Mouse (Mus musculus) MEL (cell line): Measurements from ENCODE around the gene 4930432K21Rik. TPM values are rescaled to one million over a fixed set of nuclear protein-coding genes. Genes with fewer than 3 reads are reported as not detected.
A peak's percentile ranks its signal among the peaks of the same experiment; 100 is the strongest.

Experiments
- DNase-seq: peaks from one replicate; pipeline ENCODE4 v3.0.0; 2011; ENCODE audit warnings: low read depth, low spot score
- H3K27ac ChIP-seq: 2 replicates; pipeline ENCODE4 v1.5.1; 2012; ENCODE audit warnings: low read depth, mild to moderate bottlenecking, control low read depth, low read length, moderate library complexity; ENCODE audit not compliant: control insufficient read depth
- H3K27me3 ChIP-seq, 2 experiments: fragments of 150-350 bp in 1 of 2; sonication (generic) in 1 of 2; 2 replicates each; pipeline ENCODE4 v1.6.1; 2012; ENCODE audit warnings: low read length in 2 of 2, mild to moderate bottlenecking in 2 of 2, improper control_type of control experiment in 1 of 2, moderate library complexity in 1 of 2; ENCODE audit not compliant: insufficient read depth in 2 of 2, control insufficient read depth in 1 of 2
- H3K36me3 ChIP-seq, 2 experiments: 2 replicates each; pipeline ENCODE4 v1.6.1; 2012 to 2014; ENCODE audit warnings: low read length in 2 of 2, improper control_type of control experiment in 1 of 2, inconsistent platforms in 1 of 2, mild to moderate bottlenecking in 1 of 2; ENCODE audit not compliant: insufficient read depth in 2 of 2, control insufficient read depth in 1 of 2
- H3K4me1 ChIP-seq, 2 experiments: fragments of 150-350 bp in 1 of 2; sonication (generic) in 1 of 2; 2 replicates each; pipeline ENCODE4 v1.6.1; 2012; ENCODE audit warnings: low read length in 2 of 2, improper control_type of control experiment in 1 of 2, mild to moderate bottlenecking in 1 of 2; ENCODE audit not compliant: insufficient read depth in 2 of 2, control insufficient read depth in 1 of 2
- H3K4me3 ChIP-seq, 2 experiments: fragments of 150-350 bp in 1 of 2; sonication (generic) in 1 of 2; 2 replicates each; pipeline ENCODE4 v1.5.1; 2012; ENCODE audit warnings: low read depth in 2 of 2, low read length in 2 of 2, mild to moderate bottlenecking in 2 of 2, moderate library complexity in 2 of 2, control low read depth in 1 of 2, improper control_type of control experiment in 1 of 2; ENCODE audit not compliant: control insufficient read depth in 1 of 2, insufficient read depth in 1 of 2
- H3K79me2 ChIP-seq: 2 replicates; pipeline ENCODE4 v1.6.1; 2012; ENCODE audit warnings: mild to moderate bottlenecking, low read length, moderate library complexity; ENCODE audit not compliant: control insufficient read depth, poor library complexity, insufficient read depth
- H3K9ac ChIP-seq: 2 replicates; pipeline ENCODE4 v1.6.1; 2012; ENCODE audit warnings: low read depth, mild to moderate bottlenecking, control low read depth, low read length, moderate library complexity; ENCODE audit not compliant: control insufficient read depth, poor library complexity, severe bottlenecking
- H3K9me3 ChIP-seq: fragments of 150-350 bp; sonication (generic); replicated peaks from 2 replicates; pipeline ENCODE4 v1.6.1; 2012; ENCODE audit warnings: mild to moderate bottlenecking, low read length, improper control_type of control experiment, moderate library complexity; ENCODE audit not compliant: insufficient read depth
- BHLHE40 ChIP-seq: IDR thresholded peaks from 2 replicates; pipeline ENCODE4 v1.6.1; 2012; ENCODE audit warnings: low read depth, mild to moderate bottlenecking, inconsistent platforms, low read length, improper control_type of control experiment, borderline replicate concordance
- CHD1 ChIP-seq: IDR thresholded peaks from 2 replicates; pipeline ENCODE4 v1.6.1; 2012; ENCODE audit warnings: low read depth, mild to moderate bottlenecking, inconsistent platforms, low read length, improper control_type of control experiment
- CTCF ChIP-seq, 3 experiments: IDR thresholded peaks in 2 of 3; conservative IDR thresholded peaks in 1 of 3; 2 replicates each; pipeline ENCODE4 v1.5.1; 2011 to 2012; ENCODE audit warnings: low read length in 3 of 3, low read depth in 2 of 3, mild to moderate bottlenecking in 2 of 3, improper control_type of control experiment in 1 of 3, inconsistent platforms in 1 of 3, mixed read lengths in 1 of 3, moderate library complexity in 1 of 3; ENCODE audit not compliant: control insufficient read depth in 1 of 3, insufficient read depth in 1 of 3, poor library complexity in 1 of 3, severe bottlenecking in 1 of 3
- E2F4 ChIP-seq: IDR thresholded peaks from 2 replicates; pipeline ENCODE4 v1.6.1; 2011; ENCODE audit warnings: low read depth, low read length, improper control_type of control experiment, borderline replicate concordance
- ELF1 ChIP-seq: IDR thresholded peaks from 2 replicates; pipeline ENCODE4 v1.6.1; 2014; ENCODE audit warnings: low read depth, mild to moderate bottlenecking, inconsistent platforms, low read length, improper control_type of control experiment, moderate library complexity
- EP300 ChIP-seq, 2 experiments: IDR thresholded peaks; 2 replicates each; pipeline ENCODE4 v1.6.1; 2011; ENCODE audit warnings: improper control_type of control experiment in 2 of 2, low read length in 2 of 2, low read depth in 1 of 2, mild to moderate bottlenecking in 1 of 2
- ETS1 ChIP-seq: IDR thresholded peaks from 2 replicates; pipeline ENCODE4 v1.6.1; 2012; ENCODE audit warnings: low read depth, mild to moderate bottlenecking, inconsistent platforms, low read length, improper control_type of control experiment, moderate library complexity
- GATA1 ChIP-seq: IDR thresholded peaks from 2 replicates; pipeline ENCODE4 v1.6.1; 2011; ENCODE audit warnings: low read depth, low read length, improper control_type of control experiment
- HCFC1 ChIP-seq: IDR thresholded peaks from 2 replicates; pipeline ENCODE4 v1.6.1; 2012; ENCODE audit warnings: low read depth, mild to moderate bottlenecking, inconsistent platforms, low read length, improper control_type of control experiment, moderate library complexity
- MAFK ChIP-seq: IDR thresholded peaks from 2 replicates; pipeline ENCODE4 v1.6.1; 2011; ENCODE audit warnings: low read depth, mild to moderate bottlenecking, low read length, improper control_type of control experiment, borderline replicate concordance
- MEF2A ChIP-seq: IDR thresholded peaks from 2 replicates; pipeline ENCODE4 v1.6.1; 2014; ENCODE audit warnings: low read depth, mild to moderate bottlenecking, inconsistent platforms, low read length, improper control_type of control experiment; ENCODE audit not compliant: poor library complexity, insufficient replicate concordance, severe bottlenecking; ENCODE audit errors: extremely low read depth
- MXI1 ChIP-seq: IDR thresholded peaks from 2 replicates; pipeline ENCODE4 v1.6.1; 2011; ENCODE audit warnings: mild to moderate bottlenecking, low read depth, low read length, improper control_type of control experiment
- MYC ChIP-seq: IDR thresholded peaks from 2 replicates; pipeline ENCODE4 v1.6.1; 2011; ENCODE audit warnings: low read depth, mild to moderate bottlenecking, low read length, improper control_type of control experiment, moderate library complexity
- NELFE ChIP-seq: IDR thresholded peaks from 2 replicates; pipeline ENCODE4 v1.6.1; 2011; ENCODE audit warnings: low read depth, low read length, improper control_type of control experiment
- NRF1 ChIP-seq: IDR thresholded peaks from 2 replicates; pipeline ENCODE4 v1.6.1; 2014; ENCODE audit warnings: low read depth, mild to moderate bottlenecking, inconsistent platforms, low read length, improper control_type of control experiment, moderate library complexity; ENCODE audit not compliant: poor library complexity, insufficient read depth, severe bottlenecking
- POLR2A ChIP-seq, 2 experiments: IDR thresholded peaks; 2 replicates each; pipeline ENCODE4 v1.6.1; 2011 to 2012; ENCODE audit warnings: low read length in 2 of 2, mild to moderate bottlenecking in 2 of 2, control low read depth in 1 of 2, improper control_type of control experiment in 1 of 2, low read depth in 1 of 2, moderate library complexity in 1 of 2; ENCODE audit not compliant: control insufficient read depth in 1 of 2, insufficient read depth in 1 of 2, poor library complexity in 1 of 2
- POLR2AphosphoS2 ChIP-seq: IDR thresholded peaks from 2 replicates; pipeline ENCODE4 v1.6.1; 2011; ENCODE audit warnings: low read length, improper control_type of control experiment
- RAD21 ChIP-seq: IDR thresholded peaks from 2 replicates; pipeline ENCODE4 v1.6.1; 2011; ENCODE audit warnings: mild to moderate bottlenecking, low read depth, low read length, improper control_type of control experiment
- SIN3A ChIP-seq: IDR thresholded peaks from 2 replicates; pipeline ENCODE4 v1.6.1; 2012; ENCODE audit warnings: low read length, improper control_type of control experiment, inconsistent platforms
- SMC3 ChIP-seq: IDR thresholded peaks from 2 replicates; pipeline ENCODE4 v1.6.1; 2011; ENCODE audit warnings: low read depth, low read length, improper control_type of control experiment
- TAL1 ChIP-seq: IDR thresholded peaks from 2 replicates; pipeline ENCODE4 v1.6.1; 2012; ENCODE audit warnings: mild to moderate bottlenecking, inconsistent platforms, low read length, moderate library complexity, mixed read lengths
- USF1 ChIP-seq: IDR thresholded peaks from 2 replicates; pipeline ENCODE4 v1.6.1; 2014; ENCODE audit warnings: low read depth, mild to moderate bottlenecking, inconsistent platforms, low read length, improper control_type of control experiment, moderate library complexity
- ZC3H11A ChIP-seq: IDR thresholded peaks from 2 replicates; pipeline ENCODE4 v1.6.1; 2012; ENCODE audit warnings: low read depth, mild to moderate bottlenecking, inconsistent platforms, low read length, improper control_type of control experiment
- ZKSCAN1 ChIP-seq: IDR thresholded peaks from 2 replicates; pipeline ENCODE4 v1.6.1; 2012; ENCODE audit warnings: low read depth, mild to moderate bottlenecking, inconsistent platforms, low read length, improper control_type of control experiment, moderate library complexity
- polyA plus RNA-seq, 2 experiments: library from polyadenylated mRNA; stranded (reverse) in 1 of 2; unstranded in 1 of 2; fragments of >175 nt in 1 of 2; fragments of >200 nt in 1 of 2; gene quantifications; 2 replicates each; pipeline versions ENCODE4 v1.2.1 to v1.2.4; 2012; ENCODE audit warnings: low replicate concordance in 2 of 2, low read depth in 1 of 2; ENCODE audit not compliant: insufficient read length in 2 of 2, insufficient read depth in 1 of 2, missing spikeins in 1 of 2
- total RNA-seq: library from RNA; depleted of rRNA; stranded (reverse); fragments of 300-350 nt; gene quantifications from 2 replicates; pipeline ENCODE4 v1.2.3, GENCODE M21; 2012

The 4930432K21Rik gene
- total and polyA plus RNA-seq, 3 experiments: 2.2 to 3.0 TPM; not detected in 1

GRCm38 (mm10) chr8:84202938-84203917 is 55.4 kb downstream of the 4930432K21Rik start (continued):
- no peak for TF ChIP-seq MEF2A
- peak; percentile 51 to 59; a peak in 2 of 4 replicates for TF ChIP-seq POLR2A (IDR thresholded peaks at IDR 0.05; ENCODE audit: control insufficient read depth in 1 of 2, insufficient read depth in 1 of 2, low read depth in 1 of 2, low read length in 2 of 2, poor library complexity in 1 of 2)
- TF ChIP-seq NELFE: peak; percentile 60
- no peak for TF ChIP-seq NRF1

- Histone ChIP-seq H3K27me3 (no peaks in the 10 kb centered on the region), H3K4me1 (peaks cover 0 to 26% of the 10 kb centered on the region in 2 experiments), H3K36me3 (peaks cover 0 to 8% of the 10 kb centered on the region in 2 experiments; a peak in 1 of 4 replicates)
These were observed 56.3 kb downstream of the 4930432K21Rik start for GRCm38 (mm10) chr8:84203975-84204772.

GRCm38 (mm10) chr8:84205073-84205472 is 57.2 kb downstream of the 4930432K21Rik start:
- DNase-seq: no peak
- Histone ChIP-seq H3K36me3 (peaks cover 0 to 8% of the 10 kb centered on the region in 2 experiments; a peak in 1 of 4 replicates), H3K4me1 (peaks cover 0 to 21% of the 10 kb centered on the region in 2 experiments; a peak in 3 of 4 replicates), H3K79me2 (peaks cover 4% of the 10 kb centered on the region; the same call in 1 of the 2 replicates), H3K4me3 (no peak overlapping the region), H3K9me3 (no peaks in the 10 kb centered on the region), H3K27ac (no peak overlapping the region), H3K27me3 (no peaks in the 10 kb centered on the region), H3K9ac (no peak overlapping the region)
- TF ChIP-seq ELF1 (no peak), CHD1 (no peak), NRF1 (no peak), EP300 (IDR thresholded peaks at IDR 0.05; ENCODE audit: low read depth in 1 of 2, low read length in 2 of 2) (no peak), GATA1 (no peak), MAFK (no peak), E2F4 (no peak), POLR2AphosphoS2 (no peak), RAD21 (no peak), TAL1 (no peak), ZKSCAN1 (no peak), USF1 (no peak), MYC (no peak), CTCF (IDR thresholded peaks at IDR 0.05 in 2 of 3, conservative IDR thresholded peaks at IDR 0.05 in 1 of 3; ENCODE audit: control insufficient read depth in 1 of 3, insufficient read depth in 1 of 3, low read depth in 2 of 3, low read length in 3 of 3, poor library complexity in 1 of 3, severe bottlenecking in 1 of 3) (no peak), HCFC1 (no peak), MEF2A (no peak), BHLHE40 (no peak), ETS1 (no peak), ZC3H11A (no peak)

More at GRCm38 (mm10) chr8:84203975-84204772, 56.3 kb downstream of the 4930432K21Rik start:
- no peaks in the 10 kb centered on the region for H3K9me3 ChIP-seq
- TF ChIP-seq POLR2A (IDR thresholded peaks at IDR 0.05; ENCODE audit: control insufficient read depth in 1 of 2, insufficient read depth in 1 of 2, low read depth in 1 of 2, low read length in 2 of 2, poor library complexity in 1 of 2) (no peak), ZC3H11A (no peak), SIN3A (peak; percentile 5; the same call in 1 of the 2 replicates), SMC3 (peak; percentile 12; the same call in 1 of the 2 replicates), CTCF (IDR thresholded peaks at IDR 0.05 in 2 of 3, conservative IDR thresholded peaks at IDR 0.05 in 1 of 3; ENCODE audit: control insufficient read depth in 1 of 3, insufficient read depth in 1 of 3, low read depth in 2 of 3, low read length in 3 of 3, poor library complexity in 1 of 3, severe bottlenecking in 1 of 3) (peak; percentile 42 to 58 (median 48)), MXI1 (0 out of 2 replicates have a peak, but pooled peaks have one; percentile 48)
- H3K4me3 ChIP-seq: peak overlapping the region; percentile 58 to 72
- peaks cover 4% of the 10 kb centered on the region; the same call in 1 of the 2 replicates for H3K79me2 ChIP-seq
- peak overlapping the region; percentile 45 for H3K27ac ChIP-seq
- peak; percentile 75 for DNase-seq
- H3K9ac ChIP-seq: peak overlapping the region; percentile 68
